Mouse (Mus musculus): ENCODE data around the gene Smyd3. TPM values are rescaled to one million over a fixed set of nuclear protein-coding genes. Genes with fewer than 3 reads are reported as not detected.

Smyd3 gene
- total RNA-seq, 1 experiment from 2014 or later = 39.5 TPM

DNA sequence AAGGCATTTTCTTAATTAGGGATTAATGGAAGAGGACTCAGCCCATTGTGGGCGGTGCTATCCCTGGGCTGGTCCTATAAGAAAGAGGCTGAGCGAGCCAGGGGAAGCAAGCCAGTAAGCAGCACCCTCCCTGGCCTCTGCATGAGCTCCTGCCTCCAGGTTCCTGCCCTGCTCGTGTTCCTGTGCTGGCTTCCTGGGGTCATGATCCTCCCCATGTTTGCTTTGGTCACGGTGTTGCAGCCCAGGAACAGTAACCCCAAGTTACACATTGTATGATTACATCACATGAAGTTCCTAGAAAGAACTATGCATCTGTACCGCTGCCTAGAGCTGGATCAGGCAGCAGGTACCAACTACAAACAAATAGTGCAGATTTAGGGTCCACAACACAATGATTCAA is 536.2 kb downstream of the Smyd3 start:
- ATAC-seq (replicated peaks in 1 of 2; ENCODE audit: insufficient read depth in 1 of 2, low FRiP score in 2 of 2, low TSS enrichment in 1 of 2, low read depth in 1 of 2, poor library complexity in 2 of 2, severe bottlenecking in 2 of 2) = no peak

DNA sequence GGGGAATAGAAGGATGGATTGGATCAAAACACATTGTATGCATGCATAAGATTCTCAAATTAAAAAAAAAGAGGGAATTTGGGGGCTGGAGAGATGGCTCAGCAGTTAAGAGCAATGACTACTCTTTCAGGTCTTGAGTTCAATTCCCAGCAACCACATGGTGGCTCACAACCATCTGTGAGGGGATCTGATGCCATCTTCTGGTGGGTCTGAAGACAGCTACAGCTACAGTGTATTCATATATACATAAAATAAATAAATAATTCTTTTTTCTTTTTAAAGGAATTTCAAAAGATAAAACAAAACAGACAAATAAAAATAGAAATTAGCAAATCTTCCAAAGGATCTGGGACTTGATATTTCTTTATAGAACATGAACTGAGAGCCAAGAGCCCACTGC is 537.7 kb downstream of the Smyd3 start:
- no peak for ATAC-seq (replicated peaks in 1 of 2; ENCODE audit: insufficient read depth in 1 of 2, low FRiP score in 2 of 2, low TSS enrichment in 1 of 2, low read depth in 1 of 2, poor library complexity in 2 of 2, severe bottlenecking in 2 of 2)

DNA sequence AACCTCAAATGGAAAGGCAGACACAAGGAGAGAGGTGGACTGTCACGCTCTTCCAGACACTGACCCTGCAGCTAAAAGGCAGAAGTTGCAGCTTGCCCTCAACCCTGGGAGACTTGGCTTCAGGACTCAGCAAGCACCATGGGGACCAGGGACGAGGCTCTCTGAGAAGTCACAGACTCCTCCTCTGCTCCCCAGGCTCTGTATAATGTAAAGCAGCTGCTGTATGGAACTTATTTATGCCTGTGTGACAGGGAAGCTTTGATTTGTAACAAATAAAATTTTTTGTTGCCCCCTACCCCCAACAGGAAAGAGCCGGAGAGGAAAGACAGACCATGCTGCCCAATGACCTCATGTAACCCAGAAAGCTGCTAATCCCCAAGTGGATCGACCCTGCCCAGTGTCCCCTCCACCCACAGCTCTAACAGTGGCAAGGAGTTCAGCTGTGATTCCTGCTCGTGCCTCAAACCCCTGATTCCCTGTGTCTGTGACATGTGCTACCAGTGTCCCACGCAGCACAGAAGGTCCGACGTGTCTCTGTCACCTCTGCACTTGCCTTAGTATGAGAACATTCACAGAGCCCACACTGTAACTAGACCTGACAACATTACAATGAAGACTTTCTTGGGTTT is 539.1 kb downstream of the Smyd3 start:
- no peak for ATAC-seq (replicated peaks in 1 of 2; ENCODE audit: insufficient read depth in 1 of 2, low FRiP score in 2 of 2, low TSS enrichment in 1 of 2, low read depth in 1 of 2, poor library complexity in 2 of 2, severe bottlenecking in 2 of 2)

DNA sequence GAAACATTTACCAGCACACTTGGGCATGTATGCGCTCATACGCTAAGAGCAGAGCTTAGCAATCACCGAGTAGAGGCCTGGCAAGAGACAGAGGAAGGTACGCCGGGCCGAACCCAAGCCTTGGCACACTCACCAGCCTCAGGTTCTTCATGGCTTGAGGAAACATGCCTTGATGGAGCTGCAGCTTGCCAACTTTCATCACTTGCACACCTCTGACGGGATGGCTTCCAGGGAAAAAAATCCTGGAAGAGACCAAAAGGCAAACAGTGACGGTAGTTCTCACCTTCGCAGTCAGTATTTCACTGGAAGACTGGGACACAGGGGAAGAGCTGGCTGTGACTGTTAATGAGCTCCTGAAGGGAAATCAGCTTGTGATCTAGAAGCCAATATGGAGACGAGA is 545.8 kb downstream of the Smyd3 start:
- ATAC-seq (replicated peaks in 1 of 2; ENCODE audit: insufficient read depth in 1 of 2, low FRiP score in 2 of 2, low TSS enrichment in 1 of 2, low read depth in 1 of 2, poor library complexity in 2 of 2, severe bottlenecking in 2 of 2) = no peak

DNA sequence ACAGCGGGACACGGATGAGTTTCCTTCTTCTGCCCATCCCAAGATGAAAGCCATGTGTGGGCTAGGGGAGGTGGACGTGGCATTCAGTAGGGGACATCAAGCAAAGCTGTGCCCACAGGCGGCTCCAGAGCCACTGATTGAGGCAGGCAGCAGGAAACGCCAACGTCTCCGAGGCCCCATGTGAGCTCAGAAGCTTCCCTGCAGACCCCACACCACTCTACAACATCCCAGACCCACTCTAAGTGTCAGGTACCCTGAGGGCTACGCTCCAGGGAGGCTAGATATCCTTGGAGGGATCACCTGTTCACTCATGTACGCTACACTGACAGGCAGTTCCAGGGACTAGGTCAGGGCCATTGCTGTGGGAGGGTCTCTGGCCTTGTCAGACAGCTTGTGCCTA is 556.2 kb downstream of the Smyd3 start:
- ATAC-seq (replicated peaks in 1 of 2; ENCODE audit: insufficient read depth in 1 of 2, low FRiP score in 2 of 2, low TSS enrichment in 1 of 2, low read depth in 1 of 2, poor library complexity in 2 of 2, severe bottlenecking in 2 of 2) = no peak

DNA sequence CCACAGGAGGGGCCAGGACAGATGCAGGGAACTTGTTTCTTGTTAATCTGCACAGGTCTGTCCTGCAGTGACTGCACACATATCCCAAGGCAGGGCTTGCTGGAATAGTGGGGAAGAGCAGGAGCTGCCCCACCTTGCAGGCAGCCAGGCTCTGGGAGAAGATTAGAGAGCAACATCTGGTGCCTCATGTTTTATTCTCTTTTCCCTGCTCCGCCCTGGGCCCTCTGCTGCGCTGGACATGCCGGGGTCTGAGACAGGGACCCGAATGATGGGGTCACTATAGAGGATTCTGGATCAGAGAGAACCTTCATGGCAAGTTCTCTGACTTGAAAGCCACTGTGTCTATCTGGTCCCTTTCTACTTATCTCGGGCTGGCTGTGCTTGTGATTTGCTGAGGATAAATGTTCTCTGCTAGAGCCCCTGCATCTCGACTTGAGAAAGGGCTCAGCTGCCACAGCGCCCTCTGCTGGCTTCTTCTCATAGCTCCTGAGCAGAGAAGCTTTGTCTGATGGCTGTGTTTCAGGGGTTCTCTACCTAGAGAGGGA is 557.8 kb downstream of the Smyd3 start:
- ATAC-seq (replicated peaks in 1 of 2; ENCODE audit: insufficient read depth in 1 of 2, low FRiP score in 2 of 2, low TSS enrichment in 1 of 2, low read depth in 1 of 2, poor library complexity in 2 of 2, severe bottlenecking in 2 of 2) = peak; percentile 51 to 65; a peak in 3 of 4 replicates

DNA sequence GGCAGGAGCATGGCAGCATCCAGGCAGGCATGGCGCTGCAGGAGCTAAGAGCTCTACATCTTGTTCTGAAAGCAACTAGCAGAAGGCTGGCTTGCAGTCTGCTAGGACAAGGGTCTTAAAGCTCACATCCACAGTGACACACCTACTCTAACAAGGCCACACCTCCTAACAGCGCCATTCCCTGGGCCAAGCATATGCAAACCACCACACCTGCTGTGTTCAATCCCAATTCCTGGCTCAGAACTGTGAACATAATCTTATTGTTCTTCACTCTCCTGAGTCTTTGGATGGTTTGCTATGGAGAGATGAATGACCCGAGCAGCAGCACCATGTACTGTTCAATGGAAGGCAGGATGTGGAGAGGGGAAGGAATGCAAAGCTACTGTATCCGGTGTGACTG is 559.2 kb downstream of the Smyd3 start:
- ATAC-seq (replicated peaks in 1 of 2; ENCODE audit: insufficient read depth in 1 of 2, low FRiP score in 2 of 2, low TSS enrichment in 1 of 2, low read depth in 1 of 2, poor library complexity in 2 of 2, severe bottlenecking in 2 of 2) = no peak

DNA sequence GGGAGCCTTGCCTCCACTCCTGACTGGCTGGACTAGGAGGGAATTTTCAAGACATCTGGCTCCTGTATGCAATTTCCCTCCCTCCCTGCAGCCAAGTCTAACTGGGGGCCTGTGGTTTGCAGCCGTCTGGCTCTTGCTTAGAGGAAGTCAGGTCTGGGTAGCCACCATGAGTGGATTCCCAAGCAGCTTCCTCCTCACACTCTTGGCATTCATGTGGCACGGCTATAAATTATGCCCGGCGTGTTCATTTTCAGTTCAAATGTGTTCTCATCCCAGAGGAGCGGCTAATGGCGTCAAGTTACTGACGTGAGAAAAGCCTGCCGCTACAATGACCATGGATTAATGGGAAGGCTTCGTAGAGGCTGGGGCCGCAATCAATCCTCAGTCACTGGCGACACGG is 564.9 kb downstream of the Smyd3 start:
- peak; percentile 91 to 94 for ATAC-seq (replicated peaks in 1 of 2; ENCODE audit: insufficient read depth in 1 of 2, low FRiP score in 2 of 2, low TSS enrichment in 1 of 2, low read depth in 1 of 2, poor library complexity in 2 of 2, severe bottlenecking in 2 of 2)

DNA sequence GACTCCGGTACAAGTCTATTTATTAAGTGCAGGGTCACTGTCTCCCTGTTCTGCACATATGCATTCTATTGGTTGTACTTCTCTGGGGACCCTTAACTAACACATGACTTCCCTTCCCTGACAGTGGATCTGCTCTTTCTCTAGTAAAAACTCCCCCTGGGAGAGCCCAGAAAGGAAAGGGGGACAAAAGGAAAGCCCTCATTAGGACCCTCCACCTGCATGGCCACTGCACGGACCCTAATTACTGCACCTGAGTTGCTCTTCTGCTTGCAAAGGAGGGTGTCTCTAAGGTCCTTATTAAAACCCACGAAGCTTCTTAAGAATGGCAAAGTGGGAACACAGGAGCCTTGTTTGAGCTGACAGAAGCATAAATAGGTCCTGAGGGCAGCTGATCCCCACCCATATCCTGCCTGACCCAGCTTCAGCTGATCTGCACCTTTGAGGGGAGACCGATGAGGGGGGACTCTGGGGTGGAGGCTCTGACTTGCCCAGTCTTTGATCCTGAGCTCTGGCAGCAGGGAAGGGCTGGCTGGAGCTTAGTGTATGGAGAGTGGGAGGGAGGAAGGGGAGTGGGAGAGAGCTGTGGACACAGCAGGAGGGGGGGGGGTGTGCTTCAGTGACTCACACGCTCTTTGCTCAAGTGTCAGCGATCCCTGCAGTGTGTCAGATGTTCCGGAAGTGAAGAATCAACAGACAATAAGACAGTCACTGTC is 575.4 kb downstream of the Smyd3 start:
- ATAC-seq (replicated peaks in 1 of 2; ENCODE audit: insufficient read depth in 1 of 2, low FRiP score in 2 of 2, low TSS enrichment in 1 of 2, low read depth in 1 of 2, poor library complexity in 2 of 2, severe bottlenecking in 2 of 2) = no peak

DNA sequence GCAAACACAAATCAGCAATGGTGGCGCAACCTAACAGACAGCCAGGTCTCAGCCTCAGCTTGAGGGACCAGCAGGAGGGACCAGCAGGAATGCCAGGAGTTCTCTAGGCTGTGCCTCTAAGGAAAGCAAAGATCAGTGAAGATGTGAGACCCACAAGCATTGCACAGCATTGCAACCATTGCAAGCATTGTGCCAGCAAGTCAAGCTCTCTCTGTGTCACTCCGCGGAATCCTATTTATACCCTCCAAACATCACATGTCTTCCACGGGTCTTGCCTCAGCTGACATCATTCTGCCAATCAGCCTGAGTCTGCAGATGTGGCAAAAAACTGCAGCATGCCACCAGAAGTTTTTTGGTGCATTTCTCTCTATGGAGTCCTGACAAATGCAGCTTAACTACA is 577.5 kb downstream of the Smyd3 start:
- ATAC-seq (replicated peaks in 1 of 2; ENCODE audit: insufficient read depth in 1 of 2, low FRiP score in 2 of 2, low TSS enrichment in 1 of 2, low read depth in 1 of 2, poor library complexity in 2 of 2, severe bottlenecking in 2 of 2) = no peak

DNA sequence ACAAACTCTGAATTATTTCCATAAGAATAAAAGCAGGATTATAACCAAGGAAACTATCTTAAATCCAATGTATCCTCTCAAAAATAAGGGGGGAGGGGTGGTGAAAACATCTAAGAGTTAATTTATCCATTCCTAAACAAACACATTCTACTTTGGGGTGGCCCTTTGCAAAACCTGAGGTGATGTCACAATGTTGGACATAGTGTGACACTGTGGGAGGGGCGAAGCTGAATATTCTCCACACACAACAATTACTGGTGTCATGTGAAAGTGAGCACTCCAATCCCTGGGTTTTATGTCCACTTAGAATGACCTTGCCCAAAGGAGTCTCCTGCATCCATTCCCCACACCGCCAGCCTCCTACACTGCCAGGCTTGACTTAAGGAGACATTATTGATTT is 580.9 kb downstream of the Smyd3 start:
- no peak for ATAC-seq (replicated peaks in 1 of 2; ENCODE audit: insufficient read depth in 1 of 2, low FRiP score in 2 of 2, low TSS enrichment in 1 of 2, low read depth in 1 of 2, poor library complexity in 2 of 2, severe bottlenecking in 2 of 2)

DNA sequence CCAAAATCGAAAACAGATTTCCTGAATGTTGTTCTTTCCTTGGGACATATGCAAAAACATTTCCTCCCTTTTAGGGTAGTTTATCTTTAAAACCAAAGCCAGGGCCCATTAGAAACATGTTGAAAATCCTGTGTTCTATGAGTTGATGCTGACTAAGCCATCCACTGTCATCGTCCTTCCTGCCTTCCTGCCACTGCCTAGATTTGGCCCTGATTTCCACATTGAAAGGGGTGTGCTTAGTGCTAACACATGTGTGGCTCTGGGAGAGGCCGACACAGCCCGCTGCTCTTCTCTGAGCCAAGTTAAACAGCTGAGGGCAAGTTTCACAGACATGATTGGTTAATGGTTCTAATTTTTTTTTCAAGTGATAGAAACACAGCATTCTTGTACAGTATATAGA is 581.4 kb downstream of the Smyd3 start:
- ATAC-seq (replicated peaks in 1 of 2; ENCODE audit: insufficient read depth in 1 of 2, low FRiP score in 2 of 2, low TSS enrichment in 1 of 2, low read depth in 1 of 2, poor library complexity in 2 of 2, severe bottlenecking in 2 of 2) = no peak

DNA sequence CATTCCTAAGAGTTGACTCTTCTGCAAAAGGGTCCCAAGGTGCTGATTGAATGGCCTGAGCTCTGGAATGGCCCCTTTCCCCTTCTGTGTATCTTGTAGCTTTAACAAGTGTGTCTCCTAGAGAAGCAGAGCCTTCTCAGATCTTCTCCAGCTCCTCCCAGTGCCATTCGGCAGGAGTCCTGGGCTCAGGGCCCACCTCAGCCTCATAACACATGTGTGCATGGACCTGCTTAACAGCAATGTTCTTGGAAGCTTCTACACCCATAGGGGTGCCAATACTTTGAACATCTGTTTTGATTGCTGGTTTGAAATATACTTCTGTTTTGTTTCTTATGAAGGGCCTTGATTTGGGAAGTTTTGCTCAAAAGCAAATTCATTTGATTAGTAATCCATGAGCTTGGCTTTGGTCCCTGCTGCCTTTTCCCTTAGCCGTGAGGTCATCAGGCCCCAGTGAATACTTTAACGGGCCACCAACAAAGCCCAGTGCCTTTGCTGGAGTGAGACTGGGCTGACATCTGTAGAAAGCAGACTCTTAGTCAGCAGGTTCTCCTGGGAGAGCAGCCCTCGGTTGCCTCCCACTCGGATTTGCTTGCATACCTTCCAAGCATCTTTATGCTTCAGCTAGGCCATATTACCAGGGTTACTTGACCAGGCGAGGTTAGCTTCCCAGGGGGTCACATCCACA is 583.7 kb downstream of the Smyd3 start:
- no peak for ATAC-seq (replicated peaks in 1 of 2; ENCODE audit: insufficient read depth in 1 of 2, low FRiP score in 2 of 2, low TSS enrichment in 1 of 2, low read depth in 1 of 2, poor library complexity in 2 of 2, severe bottlenecking in 2 of 2)

DNA sequence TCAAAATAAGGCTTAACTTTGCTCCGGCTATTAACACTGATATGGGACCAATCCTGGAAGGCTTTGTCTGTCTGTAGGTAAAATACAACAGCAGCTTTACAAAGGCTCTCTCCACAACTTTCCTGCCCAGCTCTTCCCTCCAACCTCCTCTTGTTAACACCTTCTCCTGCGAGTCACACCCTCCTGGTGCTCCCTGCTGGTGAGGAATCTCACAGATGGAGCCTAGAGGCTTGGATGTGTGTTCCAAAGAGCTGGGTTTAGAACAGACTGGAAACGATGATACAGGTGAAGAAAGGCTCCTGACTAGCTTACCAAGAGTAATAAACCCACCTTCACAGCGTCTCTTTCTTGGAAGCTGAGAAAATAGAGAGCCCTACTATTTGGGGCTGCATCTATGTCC is 588.3 kb downstream of the Smyd3 start:
- no peak for ATAC-seq (replicated peaks in 1 of 2; ENCODE audit: insufficient read depth in 1 of 2, low FRiP score in 2 of 2, low TSS enrichment in 1 of 2, low read depth in 1 of 2, poor library complexity in 2 of 2, severe bottlenecking in 2 of 2)

DNA sequence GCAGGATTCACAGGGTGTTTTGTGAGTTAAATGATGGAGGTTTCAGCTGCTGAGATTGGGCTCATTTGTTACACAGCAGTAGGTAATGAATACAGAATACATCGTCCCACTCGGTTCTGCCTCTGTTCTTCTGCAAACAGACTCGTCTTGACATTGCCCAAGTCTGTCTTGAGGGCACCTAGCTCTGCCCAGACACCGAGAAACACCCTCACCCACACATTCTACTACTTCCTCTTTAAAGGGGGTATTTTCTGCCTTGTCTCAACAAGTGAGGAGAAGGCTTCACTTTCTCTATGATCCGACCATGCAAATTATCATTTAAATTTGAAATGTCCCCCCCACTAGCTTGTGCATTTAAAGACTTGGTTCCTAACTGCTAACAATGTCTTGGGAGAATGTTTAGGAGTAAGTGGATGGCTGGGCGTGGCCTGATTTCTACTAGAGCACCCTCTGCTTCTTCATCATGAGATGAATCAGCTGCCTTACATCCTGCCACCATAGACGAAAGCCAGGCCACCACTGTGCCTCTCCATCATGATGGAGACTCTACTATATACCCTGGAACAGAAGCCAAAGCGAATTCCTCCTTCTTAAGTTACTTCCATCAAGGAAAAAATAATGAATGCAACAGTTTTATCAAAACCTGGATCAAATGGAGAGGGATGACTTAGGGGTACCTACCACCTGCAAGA is 593.2 kb downstream of the Smyd3 start:
- ATAC-seq (replicated peaks in 1 of 2; ENCODE audit: insufficient read depth in 1 of 2, low FRiP score in 2 of 2, low TSS enrichment in 1 of 2, low read depth in 1 of 2, poor library complexity in 2 of 2, severe bottlenecking in 2 of 2) = peak; percentile 60 to 83; a peak in 3 of 4 replicates

DNA sequence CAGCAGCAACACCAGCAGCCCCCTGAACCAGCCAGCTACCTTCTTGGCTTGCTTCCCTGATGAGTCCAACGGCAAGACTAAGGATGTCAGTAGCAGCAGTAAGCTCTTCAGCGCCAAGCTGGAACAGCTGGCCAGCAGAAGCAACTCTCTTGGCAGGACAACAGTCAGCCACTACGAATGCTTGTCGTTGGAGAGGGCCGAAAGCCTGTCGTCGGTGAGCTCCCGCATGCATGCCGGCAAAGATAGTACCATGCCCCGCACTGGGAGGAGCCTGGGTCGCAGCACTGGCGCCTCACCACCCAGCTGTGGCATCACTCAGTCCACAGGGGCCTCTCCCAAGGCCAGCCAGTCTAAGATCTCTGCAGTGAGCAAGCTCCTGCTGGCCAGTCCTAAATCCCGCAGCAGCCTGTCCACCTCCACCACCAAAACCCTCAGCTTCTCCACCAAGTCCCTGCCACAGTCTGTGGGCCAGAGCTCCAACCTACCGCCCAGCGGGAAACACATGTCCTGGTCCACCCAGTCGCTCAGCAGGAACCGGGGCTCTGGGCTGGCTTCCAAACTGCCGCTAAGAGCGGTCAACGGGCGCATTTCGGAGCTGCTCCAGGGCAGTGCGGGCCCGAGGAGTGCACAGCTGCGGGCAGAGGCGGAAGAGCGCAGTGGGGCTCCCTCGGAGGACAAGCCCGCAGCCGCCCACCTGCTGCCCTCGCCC is 600.5 kb downstream of the Smyd3 start:
- ATAC-seq (replicated peaks in 1 of 2; ENCODE audit: insufficient read depth in 1 of 2, low FRiP score in 2 of 2, low TSS enrichment in 1 of 2, low read depth in 1 of 2, poor library complexity in 2 of 2, severe bottlenecking in 2 of 2) = no peak

DNA sequence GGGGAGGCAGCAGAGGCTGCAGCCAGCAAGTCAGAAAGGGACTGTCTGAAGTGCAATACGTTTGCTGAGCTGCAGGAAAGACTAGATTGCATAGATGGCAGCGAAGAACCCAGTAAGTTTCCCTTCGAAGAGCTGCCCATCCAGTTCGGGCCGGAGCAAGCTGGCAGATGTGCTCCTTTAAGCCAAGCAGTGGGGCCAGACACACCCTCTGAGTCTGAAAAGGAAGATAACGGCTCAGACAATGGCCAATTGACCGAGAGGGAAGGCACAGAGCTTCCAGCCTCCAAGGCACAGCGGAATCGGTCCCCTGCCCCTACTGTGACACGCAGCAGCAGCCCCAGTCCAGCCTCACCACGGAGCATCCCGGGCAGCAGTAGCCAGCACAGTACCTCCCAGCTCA is 602.8 kb downstream of the Smyd3 start:
- no peak for ATAC-seq (replicated peaks in 1 of 2; ENCODE audit: insufficient read depth in 1 of 2, low FRiP score in 2 of 2, low TSS enrichment in 1 of 2, low read depth in 1 of 2, poor library complexity in 2 of 2, severe bottlenecking in 2 of 2)
